Comparison of ENCODE assay signal across 15 mouse cellular contexts in the genomic region with DNA sequence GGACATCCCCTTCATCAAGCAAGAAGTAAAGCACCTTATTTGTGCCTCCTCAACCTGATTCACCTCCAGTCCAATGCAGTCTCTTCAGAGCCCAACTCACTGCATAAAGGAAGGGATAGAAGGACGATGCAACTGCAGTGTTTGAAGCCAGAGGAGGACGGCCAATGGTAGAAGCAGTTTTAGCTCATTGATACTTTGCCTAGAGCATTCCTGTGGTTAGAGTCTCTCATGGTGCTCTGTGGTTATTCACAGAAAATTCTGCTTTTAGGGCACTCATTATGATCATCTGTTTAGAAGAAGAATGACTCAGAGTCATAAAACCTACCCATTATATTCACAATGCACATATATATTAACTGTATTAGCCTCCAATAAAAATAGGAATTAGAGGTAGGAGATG.
"Had no signal": no experiment of that assay in that cellular context is flagged by ENCODE, and none has a peak within 500 bp of the region (broad histone marks: within the 10 kb centered on the region; RNA-seq: fewer than 3 reads in every experiment).

No protein-coding gene starts in this region.

- H3K27me3 ChIP-seq: neural tube, embryonic 12.5 days; neural tube, embryonic 13.5 days; stomach, embryonic 15.5 days had no signal

- H3K4me3 ChIP-seq: neural tube, embryonic 12.5 days; neural tube, embryonic 13.5 days; stomach, embryonic 15.5 days had no signal

- H3K9me3 ChIP-seq: neural tube, embryonic 12.5 days; neural tube, embryonic 13.5 days; stomach, embryonic 15.5 days had no signal

- H3K27ac ChIP-seq: neural tube, embryonic 12.5 days; neural tube, embryonic 13.5 days; stomach, embryonic 15.5 days; stomach, postnatal 0 days had no signal

- H3K36me3 ChIP-seq: neural tube, embryonic 12.5 days; neural tube, embryonic 13.5 days; stomach, embryonic 15.5 days had no signal

- H3K4me2 ChIP-seq: neural tube, embryonic 12.5 days; neural tube, embryonic 13.5 days; stomach, embryonic 15.5 days had no signal

- DNase-seq: retina, postnatal 1 day; right cerebral cortex, adult 18-20 months; right cerebral cortex, postnatal 25 days; right cerebral cortex, postnatal 4 days; spleen, adult 18-20 months; thymus, adult 18-20 months; thymus, adult 2 months; thymus, postnatal 14 days; thymus, postnatal 25 days; thymus, postnatal 36 days; thymus, postnatal 4 days had no signal

- H3K9ac ChIP-seq: neural tube, embryonic 12.5 days; neural tube, embryonic 13.5 days; stomach, embryonic 15.5 days had no signal

- H3K4me1 ChIP-seq: neural tube, embryonic 12.5 days; neural tube, embryonic 13.5 days; stomach, embryonic 15.5 days had no signal
